Mouse (Mus musculus): ENCODE results near the gene Ptcra.

Ptcra gene

GRCm38 (mm10) chr17:46771025-46771424, 7.5 kb upstream of the Ptcra start:
- DNase-seq: no peak

GRCm38 (mm10) chr17:46770546-46770945, 7.0 kb upstream of the Ptcra start:
- DNase-seq: no peak

GRCm38 (mm10) chr17:46767868-46768267, 4.4 kb upstream of the Ptcra start:
- no peak for DNase-seq

- peak; percentile 70 for DNase-seq
Measured at GRCm38 (mm10) chr17:46764916-46765315, 1.4 kb upstream of the Ptcra start.

- DNase-seq: no peak
Measured at GRCm38 (mm10) chr17:46758753-46759152, 4.8 kb downstream of the Ptcra start.

GRCm38 (mm10) chr17:46751794-46752556, 11.5 kb downstream of the Ptcra start, which contains the start of gene Cnpy3:
Gene Cnpy3 (minus strand): TSS chr17:46752214.
- DNase-seq: peak; percentile 97

GRCm38 (mm10) chr17:46751056-46751793, 12.3 kb downstream of the Ptcra start:
- DNase-seq: no peak

- DNase-seq: no peak
Measured at GRCm38 (mm10) chr17:46750580-46750979, 12.9 kb downstream of the Ptcra start.

GRCm38 (mm10) chr17:46749282-46749681, 14.2 kb downstream of the Ptcra start:
- no peak for DNase-seq

- DNase-seq: no peak
Measured at GRCm38 (mm10) chr17:46747806-46748205, 15.7 kb downstream of the Ptcra start.

GRCm38 (mm10) chr17:46747234-46747633, 16.3 kb downstream of the Ptcra start:
- no peak for DNase-seq

GRCm38 (mm10) chr17:46745506-46745905, 18.0 kb downstream of the Ptcra start:
- no peak for DNase-seq

- DNase-seq: no peak
Measured at GRCm38 (mm10) chr17:46742986-46743385, 20.5 kb downstream of the Ptcra start.

- DNase-seq: no peak
Measured at GRCm38 (mm10) chr17:46741305-46741704, 22.2 kb downstream of the Ptcra start.

- DNase-seq: no peak
Measured at GRCm38 (mm10) chr17:46736160-46736559, 27.4 kb downstream of the Ptcra start.

GRCm38 (mm10) chr17:46735287-46735686, 28.2 kb downstream of the Ptcra start:
- DNase-seq: no peak

GRCm38 (mm10) chr17:46734055-46734454, 29.5 kb downstream of the Ptcra start:
- DNase-seq: no peak

- DNase-seq: no peak
Measured at GRCm38 (mm10) chr17:46728904-46729318, 34.6 kb downstream of the Ptcra start, which contains the start of gene Gnmt. Gene Gnmt (minus strand): TSS chr17:46729168.

- DNase-seq: no peak
Measured at GRCm38 (mm10) chr17:46728496-46728895, 35.0 kb downstream of the Ptcra start.

- no peak for DNase-seq
Measured at GRCm38 (mm10) chr17:46728021-46728420, 35.5 kb downstream of the Ptcra start.

GRCm38 (mm10) chr17:46727271-46727670, 36.2 kb downstream of the Ptcra start:
- DNase-seq: no peak

- no peak for DNase-seq
Measured at GRCm38 (mm10) chr17:46725731-46726645, 37.5 kb downstream of the Ptcra start.

- DNase-seq: no peak
Measured at GRCm38 (mm10) chr17:46725273-46725672, 38.2 kb downstream of the Ptcra start.
